Mouse (Mus musculus) olfactory bulb, adult 2 months (tissue): Measurements from ENCODE around the gene Asmt.

ENCODE experiments used
- CTCF ChIP-seq: fragments of 200-500 bp; IDR thresholded peaks from 2 replicates; pipeline ENCODE4 v1.5.1; 2012; ENCODE audit warnings: low read depth, mild to moderate bottlenecking, low read length, moderate library complexity; ENCODE audit not compliant: insufficient read depth
- POLR2A ChIP-seq: fragments of 200-500 bp; IDR thresholded peaks from 2 replicates; pipeline ENCODE4 v1.6.1; 2012; ENCODE audit warnings: mild to moderate bottlenecking, low read depth, low read length, moderate library complexity; ENCODE audit not compliant: insufficient read depth

DNA sequence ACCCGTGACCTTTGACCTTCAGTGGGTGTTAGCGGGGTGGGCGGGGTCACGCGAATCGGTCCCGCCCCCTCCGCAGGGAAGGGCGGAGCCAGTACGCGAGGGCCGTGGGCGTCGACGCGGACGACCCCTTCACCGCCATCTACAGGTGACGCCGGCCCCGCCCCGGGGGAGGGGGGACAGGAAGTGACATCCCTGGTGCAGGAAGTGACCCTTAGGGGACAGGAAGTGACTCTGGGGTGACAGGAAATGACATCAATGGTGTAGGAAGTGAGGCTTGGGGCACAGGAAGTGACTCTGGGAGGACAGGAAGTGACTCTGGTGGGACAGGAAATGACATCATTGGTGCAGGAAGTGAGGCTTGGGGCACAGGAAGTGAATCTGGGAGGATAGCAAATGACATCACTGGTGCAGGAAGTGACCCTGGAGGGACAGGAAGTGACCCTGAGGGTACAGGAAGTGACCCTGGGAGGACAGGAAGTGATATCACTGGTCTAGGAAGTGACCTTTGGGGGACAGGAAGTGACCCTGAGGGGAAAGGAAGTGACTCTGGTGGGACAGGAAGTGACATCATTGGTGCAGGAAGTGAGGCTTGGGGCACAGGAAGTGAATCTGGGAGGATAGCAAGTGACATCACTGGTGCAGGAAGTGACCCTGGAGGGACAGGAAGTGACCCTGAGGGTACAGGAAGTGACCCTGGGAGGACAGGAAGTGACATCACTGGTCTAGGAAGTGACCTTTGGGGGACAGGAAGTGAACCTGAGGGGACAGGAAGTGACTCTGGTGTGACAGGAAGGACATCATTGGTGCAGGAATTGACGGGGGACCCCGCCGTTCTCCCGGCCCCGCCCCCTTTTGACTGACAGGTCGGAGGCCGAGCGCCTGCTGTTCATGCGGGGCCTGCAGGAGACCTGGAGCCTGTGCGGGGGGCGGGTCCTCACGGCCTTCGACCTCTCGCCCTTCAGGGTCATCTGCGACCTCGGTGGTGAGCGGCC, 2.7 kb downstream of the Asmt start:
- TF ChIP-seq CTCF (no peak), POLR2A (no peak)
